Mouse (Mus musculus): Measurements from ENCODE around the gene Tmem176b. TPM values are rescaled to one million over a fixed set of nuclear protein-coding genes. Genes with fewer than 3 reads are reported as not detected.
"Not testable (repeated sequence)": the region's sequence is repeated elsewhere in the genome, so short reads cannot be mapped to it uniquely, and the experiment has no call there.

The Tmem176b gene
- polyA plus RNA-seq, 1 experiment from 2014 or later, result 313 TPM

DNA sequence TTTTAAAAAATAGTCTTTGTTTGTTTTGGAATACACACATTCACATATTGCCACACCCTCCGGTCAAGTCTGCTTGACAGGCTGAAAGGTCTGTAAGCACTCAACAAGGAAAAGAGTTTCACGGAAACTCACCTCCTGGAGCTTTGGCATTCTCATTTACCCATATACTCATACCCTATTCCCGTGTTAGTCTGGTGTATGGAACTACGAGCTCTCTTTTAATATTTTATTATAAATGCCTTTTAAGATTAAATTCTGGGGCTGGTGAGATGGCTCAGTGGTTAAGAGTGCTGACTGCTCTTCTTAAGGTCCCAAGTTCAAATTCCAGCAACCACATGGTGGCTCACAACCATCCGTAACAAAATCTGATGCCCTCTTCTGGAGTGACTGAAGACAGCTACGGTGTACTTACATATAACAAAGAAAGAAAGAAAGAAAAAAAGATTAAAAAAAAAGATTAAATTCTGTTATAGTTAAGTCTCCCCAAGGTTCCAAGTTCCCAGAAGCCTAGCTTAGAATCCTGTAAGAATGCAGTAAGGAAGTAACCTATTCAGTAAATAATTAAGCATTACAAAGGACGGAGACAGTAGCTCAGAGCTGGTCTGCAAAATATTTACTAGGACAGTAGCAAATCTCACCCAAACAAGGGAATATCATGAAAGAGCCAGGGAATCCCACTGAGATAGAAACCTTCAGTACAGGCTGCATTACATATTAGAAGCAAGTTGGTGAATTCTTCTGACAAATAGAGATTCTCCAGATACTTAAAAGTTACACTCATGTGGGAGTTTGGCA, 19.1 kb downstream of the Tmem176b start:
- H3K9ac ChIP-seq (ENCODE audit: low read depth, low read length); ATAC-seq (ENCODE audit: low FRiP score, low TSS enrichment): not testable (repeated sequence)
- 78% methylated on average over 7 of the region's 7 CpGs for WGBS

DNA sequence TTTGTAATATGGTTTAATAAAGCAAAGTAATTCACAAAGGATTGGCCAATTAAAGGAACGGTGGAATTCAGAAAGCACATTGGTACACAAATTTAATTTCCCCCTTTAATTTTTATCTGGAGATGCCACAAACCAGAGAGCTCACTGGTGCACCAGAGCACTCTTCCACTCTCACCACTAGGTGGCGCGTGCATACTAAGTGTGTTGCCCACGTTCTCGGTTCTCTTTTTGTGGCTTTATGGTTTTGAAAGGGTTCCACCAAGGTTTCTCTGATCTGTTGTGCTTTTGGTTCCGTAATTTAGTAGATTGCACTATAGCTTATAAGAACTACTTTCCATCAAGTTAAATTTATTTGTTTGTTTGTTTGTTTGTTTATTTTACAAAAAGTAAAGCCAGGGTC, 23.5 kb downstream of the Tmem176b start:
- no peak overlapping the region for H3K9ac ChIP-seq (ENCODE audit: low read depth, low read length)
- H3K27me3 ChIP-seq (ENCODE audit: control insufficient read depth, insufficient read depth, low read length), result no peaks in the 10 kb centered on the region
- no peaks in the 10 kb centered on the region for H3K36me3 ChIP-seq (ENCODE audit: control insufficient read depth, insufficient read depth, low read length)
- WGBS, result 5% methylated on average over 6 of the region's 6 CpGs
- ATAC-seq (ENCODE audit: low FRiP score, low TSS enrichment), result no peak
- H3K27ac ChIP-seq (ENCODE audit: low read depth, low read length), result no peak overlapping the region
- peaks cover 4% of the 10 kb centered on the region; the same call in 1 of the 2 replicates for H3K9me3 ChIP-seq (ENCODE audit: control insufficient read depth, low read length)
- H3K4me3 ChIP-seq (ENCODE audit: low read length), result no peak overlapping the region
- no peak overlapping the region for H3K4me2 ChIP-seq (replicated peaks; ENCODE audit: low read depth, low read length)
- H3K4me1 ChIP-seq (ENCODE audit: control insufficient read depth, insufficient read depth, low read length), result no peaks in the 10 kb centered on the region

More for the DNA sequence above, 19.1 kb downstream of the Tmem176b start:
- H3K4me1 ChIP-seq (ENCODE audit: control insufficient read depth, insufficient read depth, low read length); H3K36me3 ChIP-seq (ENCODE audit: control insufficient read depth, insufficient read depth, low read length); H3K9me3 ChIP-seq (ENCODE audit: control insufficient read depth, low read length); H3K4me3 ChIP-seq (ENCODE audit: low read length); H3K27me3 ChIP-seq (ENCODE audit: control insufficient read depth, insufficient read depth, low read length); H3K27ac ChIP-seq (ENCODE audit: low read depth, low read length); H3K4me2 ChIP-seq (replicated peaks; ENCODE audit: low read depth, low read length): not testable (repeated sequence)

DNA sequence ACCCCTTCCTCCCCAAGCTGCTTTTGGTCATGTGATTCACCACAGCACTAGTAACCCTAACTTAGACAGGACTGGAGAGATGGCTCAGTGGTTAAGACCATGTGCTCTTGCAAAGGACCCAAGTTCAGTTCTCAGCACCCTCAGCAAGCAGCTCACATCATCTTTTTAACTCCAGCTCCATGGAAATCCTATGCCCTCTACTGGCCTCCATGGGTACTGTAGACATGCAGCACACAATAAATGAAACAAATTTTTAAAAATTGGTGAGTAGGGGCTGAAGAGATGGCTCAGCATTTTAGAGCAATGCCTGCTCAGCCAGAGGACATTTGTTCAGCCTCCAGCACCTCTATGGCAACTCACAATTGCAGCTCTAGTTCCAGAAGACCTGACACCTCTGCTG, 26.3 kb downstream of the Tmem176b start:
- Histone ChIP-seq H3K9ac (ENCODE audit: low read depth, low read length) (no peak overlapping the region), H3K27me3 (ENCODE audit: control insufficient read depth, insufficient read depth, low read length) (no peaks in the 10 kb centered on the region), H3K27ac (ENCODE audit: low read depth, low read length) (no peak overlapping the region), H3K4me3 (ENCODE audit: low read length) (no peak overlapping the region), H3K4me2 (replicated peaks; ENCODE audit: low read depth, low read length) (no peak overlapping the region), H3K9me3 (ENCODE audit: control insufficient read depth, low read length) (peaks cover 4% of the 10 kb centered on the region; the same call in 1 of the 2 replicates), H3K36me3 (ENCODE audit: control insufficient read depth, insufficient read depth, low read length) (no peaks in the 10 kb centered on the region), H3K4me1 (ENCODE audit: control insufficient read depth, insufficient read depth, low read length) (no peaks in the 10 kb centered on the region)
- ATAC-seq (ENCODE audit: low FRiP score, low TSS enrichment), result no peak

DNA sequence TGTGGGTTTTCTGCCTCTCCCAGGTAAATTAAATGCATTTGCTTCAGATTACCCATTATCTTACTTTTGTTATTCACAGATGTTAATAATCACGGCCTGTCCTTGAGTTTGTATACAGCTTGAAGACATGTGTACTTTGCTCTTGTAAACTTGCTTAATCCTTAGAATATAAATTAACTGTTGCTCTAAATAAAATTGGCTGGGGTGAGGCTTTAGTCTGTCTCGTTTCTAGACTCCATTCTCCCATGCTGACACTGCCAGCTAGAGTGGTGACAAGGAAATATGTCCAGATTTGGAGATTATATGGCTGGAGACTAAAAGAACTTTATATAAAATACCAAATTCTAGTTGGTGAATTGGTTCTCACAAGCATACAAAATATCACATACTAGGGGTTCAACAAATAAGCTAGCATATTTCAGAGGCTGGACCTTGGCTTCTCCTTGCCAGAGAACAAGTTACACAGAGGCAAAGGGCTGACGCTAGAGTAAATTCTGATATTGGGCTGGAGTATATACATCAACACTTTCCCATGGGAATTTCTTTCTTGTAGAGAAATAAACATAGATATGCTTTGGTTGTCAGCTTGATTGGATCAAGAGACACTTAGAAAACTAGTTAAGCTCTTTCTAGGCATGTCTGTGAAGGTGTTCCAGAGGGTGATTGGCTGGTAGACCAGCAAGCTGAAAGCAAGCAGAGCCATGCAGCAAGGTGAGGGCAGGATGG, 31.6 kb downstream of the Tmem176b start:
- ATAC-seq (ENCODE audit: low FRiP score, low TSS enrichment), result no peak
- no peak overlapping the region for H3K4me3 ChIP-seq (ENCODE audit: low read length)
- WGBS, result 76% methylated on average over 3 of the region's 3 CpGs
- no peak overlapping the region for H3K9ac ChIP-seq (ENCODE audit: low read depth, low read length)
- H3K27me3 ChIP-seq (ENCODE audit: control insufficient read depth, insufficient read depth, low read length), result no peaks in the 10 kb centered on the region
- no peaks in the 10 kb centered on the region for H3K36me3 ChIP-seq (ENCODE audit: control insufficient read depth, insufficient read depth, low read length)
- H3K4me2 ChIP-seq (replicated peaks; ENCODE audit: low read depth, low read length), result no peak overlapping the region
- no peaks in the 10 kb centered on the region for H3K4me1 ChIP-seq (ENCODE audit: control insufficient read depth, insufficient read depth, low read length)
- no peaks in the 10 kb centered on the region for H3K9me3 ChIP-seq (ENCODE audit: control insufficient read depth, low read length)
- H3K27ac ChIP-seq (ENCODE audit: low read depth, low read length), result no peak overlapping the region

DNA sequence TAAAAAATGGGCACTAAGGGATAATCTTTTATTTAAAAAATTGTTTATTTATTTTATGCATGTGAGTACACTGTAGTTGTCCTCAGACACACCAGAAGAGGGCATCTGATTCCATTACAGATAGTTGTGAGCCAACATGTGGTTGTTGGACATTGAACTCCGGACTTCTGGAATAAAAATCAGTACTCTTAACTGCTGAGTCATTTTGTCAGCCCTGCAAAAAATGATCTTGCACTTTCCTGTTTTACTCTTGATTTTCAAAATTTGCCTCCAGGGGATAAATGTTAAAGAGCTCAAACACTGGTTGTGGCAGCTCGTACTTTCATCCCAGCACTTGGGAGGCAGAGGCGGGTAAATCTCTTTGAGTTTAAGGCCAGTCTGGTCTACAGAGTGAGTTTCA, 34.5 kb downstream of the Tmem176b start:
- H3K9ac ChIP-seq (ENCODE audit: low read depth, low read length), result no peak overlapping the region
- no peaks in the 10 kb centered on the region for H3K9me3 ChIP-seq (ENCODE audit: control insufficient read depth, low read length)
- no peak overlapping the region for H3K27ac ChIP-seq (ENCODE audit: low read depth, low read length)
- 89% methylated on average over 3 of the region's 3 CpGs for WGBS
- ATAC-seq (ENCODE audit: low FRiP score, low TSS enrichment), result no peak
- H3K4me2 ChIP-seq (replicated peaks; ENCODE audit: low read depth, low read length), result no peak overlapping the region
- no peak overlapping the region for H3K4me3 ChIP-seq (ENCODE audit: low read length)
- no peaks in the 10 kb centered on the region for H3K4me1 ChIP-seq (ENCODE audit: control insufficient read depth, insufficient read depth, low read length)
- H3K27me3 ChIP-seq (ENCODE audit: control insufficient read depth, insufficient read depth, low read length), result no peaks in the 10 kb centered on the region
- no peaks in the 10 kb centered on the region for H3K36me3 ChIP-seq (ENCODE audit: control insufficient read depth, insufficient read depth, low read length)

DNA sequence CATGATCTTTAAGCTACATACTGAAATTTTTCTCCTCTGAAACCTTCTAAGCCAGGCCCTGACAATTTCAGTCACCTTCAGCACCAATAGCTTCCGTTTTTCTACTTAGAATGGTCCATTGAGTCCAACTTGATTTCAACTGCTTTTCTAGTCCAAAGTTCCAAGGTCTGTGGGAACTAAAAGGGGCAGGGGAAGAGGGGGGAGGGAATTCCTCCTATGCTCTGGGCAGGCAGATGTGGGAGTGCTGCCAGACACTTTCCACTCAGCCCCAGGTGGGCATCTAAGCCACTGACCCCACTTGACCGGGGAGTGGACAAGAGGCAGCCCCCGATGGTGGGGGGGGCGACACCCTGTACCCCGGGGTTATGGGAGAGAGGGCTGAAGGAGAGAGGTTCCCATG, 37.0 kb downstream of the Tmem176b start:
- H3K36me3 ChIP-seq (ENCODE audit: control insufficient read depth, insufficient read depth, low read length), result no peaks in the 10 kb centered on the region
- H3K27ac ChIP-seq (ENCODE audit: low read depth, low read length), result no peak overlapping the region
- WGBS, result 81% methylated on average over 5 of the region's 5 CpGs
- H3K4me3 ChIP-seq (ENCODE audit: low read length), result no peak overlapping the region
- H3K9me3 ChIP-seq (ENCODE audit: control insufficient read depth, low read length), result no peaks in the 10 kb centered on the region
- no peaks in the 10 kb centered on the region for H3K27me3 ChIP-seq (ENCODE audit: control insufficient read depth, insufficient read depth, low read length)
- H3K4me2 ChIP-seq (replicated peaks; ENCODE audit: low read depth, low read length), result no peak overlapping the region
- no peak for ATAC-seq (ENCODE audit: low FRiP score, low TSS enrichment)
- no peaks in the 10 kb centered on the region for H3K4me1 ChIP-seq (ENCODE audit: control insufficient read depth, insufficient read depth, low read length)
- H3K9ac ChIP-seq (ENCODE audit: low read depth, low read length), result no peak overlapping the region

DNA sequence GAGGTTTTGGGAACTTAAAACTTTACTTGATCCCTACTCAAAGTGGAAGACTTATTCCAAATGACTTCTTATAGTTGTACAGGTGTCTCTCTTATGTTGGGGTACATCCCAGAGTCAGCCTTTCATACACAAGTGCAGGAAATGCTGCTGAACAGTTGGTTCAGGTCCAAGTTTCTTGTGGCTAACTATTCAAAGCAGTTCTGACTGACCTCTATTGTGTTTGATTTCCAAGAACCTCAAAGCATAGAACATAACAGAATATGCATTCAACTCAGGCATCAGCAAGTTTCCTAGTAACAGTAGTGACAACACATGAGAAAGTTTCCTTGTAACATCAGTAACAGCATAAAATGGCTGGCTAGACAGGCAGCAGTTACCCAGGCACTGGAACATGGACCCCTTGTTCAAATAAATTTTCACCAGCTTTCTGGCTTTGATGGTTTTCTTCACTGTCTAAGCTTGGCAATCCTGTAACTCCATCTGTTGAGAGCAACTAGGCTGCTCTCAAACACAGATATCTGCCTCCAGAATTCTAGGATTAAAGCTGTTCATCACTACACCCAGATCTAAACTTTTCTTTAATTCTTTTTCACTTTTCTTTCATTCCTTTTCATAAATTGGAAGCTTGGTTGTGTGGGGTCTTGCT, 37.8 kb downstream of the Tmem176b start:
- Histone ChIP-seq H3K9ac (ENCODE audit: low read depth, low read length) (no peak overlapping the region), H3K4me2 (replicated peaks; ENCODE audit: low read depth, low read length) (no peak overlapping the region), H3K9me3 (ENCODE audit: control insufficient read depth, low read length) (no peaks in the 10 kb centered on the region), H3K4me1 (ENCODE audit: control insufficient read depth, insufficient read depth, low read length) (no peaks in the 10 kb centered on the region), H3K27me3 (ENCODE audit: control insufficient read depth, insufficient read depth, low read length) (no peaks in the 10 kb centered on the region), H3K36me3 (ENCODE audit: control insufficient read depth, insufficient read depth, low read length) (no peaks in the 10 kb centered on the region), H3K27ac (ENCODE audit: low read depth, low read length) (no peak overlapping the region), H3K4me3 (ENCODE audit: low read length) (no peak overlapping the region)
- no peak for ATAC-seq (ENCODE audit: low FRiP score, low TSS enrichment)

DNA sequence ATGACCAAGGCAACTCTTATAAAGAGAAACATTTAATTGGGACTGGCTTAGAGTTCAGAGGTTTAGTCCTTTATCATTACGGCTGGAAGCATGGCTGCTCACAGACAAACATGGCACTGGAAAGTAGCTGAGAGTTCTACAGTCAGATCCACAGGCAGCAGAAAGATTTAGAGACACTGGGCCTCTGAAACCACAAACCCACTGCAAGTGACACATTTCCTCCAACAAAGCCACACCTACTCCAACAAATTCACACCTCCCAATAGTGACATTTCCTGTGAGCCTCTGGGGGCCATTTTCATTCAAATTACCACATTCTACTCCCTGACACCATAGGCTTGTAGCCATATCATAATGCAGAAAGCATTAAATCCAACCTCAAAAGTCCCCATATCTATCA, 39.4 kb downstream of the Tmem176b start:
- 70% methylated on average over 1 of the region's 1 CpGs for WGBS
- Histone ChIP-seq H3K4me1 (ENCODE audit: control insufficient read depth, insufficient read depth, low read length) (no peaks in the 10 kb centered on the region), H3K9ac (ENCODE audit: low read depth, low read length) (no peak overlapping the region), H3K36me3 (ENCODE audit: control insufficient read depth, insufficient read depth, low read length) (no peaks in the 10 kb centered on the region), H3K4me2 (replicated peaks; ENCODE audit: low read depth, low read length) (no peak overlapping the region), H3K4me3 (ENCODE audit: low read length) (no peak overlapping the region), H3K27me3 (ENCODE audit: control insufficient read depth, insufficient read depth, low read length) (no peaks in the 10 kb centered on the region), H3K27ac (ENCODE audit: low read depth, low read length) (no peak overlapping the region), H3K9me3 (ENCODE audit: control insufficient read depth, low read length) (no peaks in the 10 kb centered on the region)
- ATAC-seq (ENCODE audit: low FRiP score, low TSS enrichment), result no peak

DNA sequence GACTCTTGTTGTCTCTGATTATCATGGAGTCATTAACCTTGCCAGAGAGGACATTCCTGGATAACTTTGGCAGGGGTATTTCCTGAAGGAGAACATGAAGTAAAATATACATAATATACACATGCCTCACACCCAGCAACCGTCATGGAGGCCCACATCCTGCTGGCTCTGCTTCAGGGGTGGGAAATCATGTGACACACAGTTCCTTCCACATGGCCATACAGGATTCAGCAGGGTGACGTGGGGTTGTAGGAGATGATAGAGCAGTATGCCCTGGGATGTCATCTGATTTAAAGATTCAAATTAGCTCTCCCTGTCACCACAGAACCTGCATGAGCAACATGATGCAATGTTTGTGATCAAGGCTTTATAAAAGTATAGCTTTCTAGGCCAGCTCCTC, 53.4 kb downstream of the Tmem176b start:
- Histone ChIP-seq H3K4me1 (ENCODE audit: control insufficient read depth, insufficient read depth, low read length) (no peaks in the 10 kb centered on the region), H3K4me3 (ENCODE audit: low read length) (no peak overlapping the region), H3K9me3 (ENCODE audit: control insufficient read depth, low read length) (no peaks in the 10 kb centered on the region), H3K27me3 (ENCODE audit: control insufficient read depth, insufficient read depth, low read length) (no peaks in the 10 kb centered on the region), H3K36me3 (ENCODE audit: control insufficient read depth, insufficient read depth, low read length) (no peaks in the 10 kb centered on the region), H3K9ac (ENCODE audit: low read depth, low read length) (no peak overlapping the region), H3K27ac (ENCODE audit: low read depth, low read length) (no peak overlapping the region), H3K4me2 (replicated peaks; ENCODE audit: low read depth, low read length) (no peak overlapping the region)
- WGBS, result 81% methylated on average over 2 of the region's 2 CpGs
- no peak for ATAC-seq (ENCODE audit: low FRiP score, low TSS enrichment)

Data from kidney, embryonic 14.5 days (tissue).